Mouse (Mus musculus): ENCODE results near the gene Gpnmb. TPM values are rescaled to one million over a fixed set of nuclear protein-coding genes. Genes with fewer than 3 reads are reported as not detected.

Gene Gpnmb
- polyA plus RNA-seq, 1 experiment = 3.8 TPM

DNA sequence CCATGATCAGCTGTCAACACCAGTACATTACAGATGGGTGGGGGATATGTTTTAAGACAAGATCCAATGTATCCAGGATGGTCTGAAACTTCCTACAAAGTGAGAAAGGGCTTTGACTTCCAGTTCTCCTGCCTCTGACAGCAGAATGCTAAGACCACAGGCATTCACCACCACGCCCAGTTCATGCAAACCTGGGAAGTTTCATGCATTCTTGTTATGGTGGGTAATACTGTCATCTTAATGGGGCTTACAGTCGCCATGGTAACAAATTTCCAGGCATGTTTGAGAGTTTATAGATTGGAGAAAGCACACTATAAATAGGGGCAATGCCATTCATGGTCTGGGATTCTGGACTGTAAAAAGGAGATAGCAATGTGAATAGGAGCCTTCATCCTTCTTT lies 72.8 kb downstream of the Gpnmb start:
- TF ChIP-seq POLR2A (IDR thresholded peaks at IDR 0.05; ENCODE audit: low read depth, low read length) = no peak
- TF ChIP-seq CTCF (IDR thresholded peaks at IDR 0.05; ENCODE audit: extremely low read depth, insufficient read depth, insufficient read length, insufficient replicate concordance) = no peak
- no peaks in the 10 kb centered on the region for H3K4me1 ChIP-seq (ENCODE audit: control insufficient read depth, insufficient read depth, insufficient read length)
- no peaks in the 10 kb centered on the region for H3K36me3 ChIP-seq (ENCODE audit: control insufficient read depth, insufficient read depth, low read length)
- no peak for DNase-seq (ENCODE audit: low read depth in 1 of 2, low spot score in 2 of 2)
- no peak overlapping the region for H3K4me3 ChIP-seq (ENCODE audit: extremely low read depth, insufficient read depth, insufficient read length)
- 90% methylated on average over 2 of the region's 2 CpGs for WGBS
- H3K27ac ChIP-seq (ENCODE audit: insufficient read depth, low read length) = no peak overlapping the region
- H3K27me3 ChIP-seq (ENCODE audit: control insufficient read depth, insufficient read depth, low read length) = no peaks in the 10 kb centered on the region

DNA sequence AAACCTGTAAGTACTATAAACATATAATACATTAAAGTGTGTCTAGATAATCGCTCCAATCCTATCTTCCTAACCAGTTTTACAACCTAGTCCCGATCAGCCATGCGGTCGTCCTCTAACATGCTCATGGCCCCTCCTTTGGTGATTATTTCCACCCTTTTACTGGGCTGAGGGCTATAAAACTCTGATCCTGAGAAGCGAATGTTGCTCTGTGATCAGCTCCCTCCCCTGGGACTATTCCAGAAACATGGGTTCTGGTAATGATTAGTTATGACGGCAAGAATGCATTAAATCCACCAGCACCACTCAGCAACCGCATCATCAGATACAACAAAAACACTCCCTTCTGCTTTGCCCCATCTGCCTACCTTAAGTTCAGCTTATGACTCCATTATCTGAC lies 77.5 kb downstream of the Gpnmb start:
- no peaks in the 10 kb centered on the region for H3K36me3 ChIP-seq (ENCODE audit: control insufficient read depth, insufficient read depth, low read length)
- WGBS = 94% methylated on average over 7 of the region's 7 CpGs
- no peak for DNase-seq (ENCODE audit: low read depth in 1 of 2, low spot score in 2 of 2)
- TF ChIP-seq CTCF (IDR thresholded peaks at IDR 0.05; ENCODE audit: extremely low read depth, insufficient read depth, insufficient read length, insufficient replicate concordance) (no peak), POLR2A (IDR thresholded peaks at IDR 0.05; ENCODE audit: low read depth, low read length) (no peak)
- no peak overlapping the region for H3K27ac ChIP-seq (ENCODE audit: insufficient read depth, low read length)
- no peak overlapping the region for H3K4me3 ChIP-seq (ENCODE audit: extremely low read depth, insufficient read depth, insufficient read length)
- no peaks in the 10 kb centered on the region for H3K4me1 ChIP-seq (ENCODE audit: control insufficient read depth, insufficient read depth, insufficient read length)
- H3K27me3 ChIP-seq (ENCODE audit: control insufficient read depth, insufficient read depth, low read length) = no peaks in the 10 kb centered on the region

DNA sequence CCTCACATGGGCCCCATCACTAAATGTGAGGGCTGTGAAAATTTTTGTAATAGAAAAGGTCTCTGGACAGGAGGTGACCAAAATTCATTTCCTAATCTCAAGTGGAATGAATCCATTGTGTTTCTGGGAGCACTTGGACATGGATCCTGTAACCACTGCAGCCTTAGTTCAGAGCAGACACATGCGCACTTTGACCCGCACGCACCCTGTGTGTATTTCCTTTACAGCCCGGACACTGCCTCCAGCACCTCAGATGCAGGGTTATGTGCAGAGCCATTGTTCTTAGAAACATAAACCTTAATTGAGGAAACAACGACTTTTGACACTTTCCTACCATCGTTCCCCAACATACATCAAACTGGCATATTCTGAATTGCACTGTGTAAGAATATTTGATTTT lies 78.1 kb downstream of the Gpnmb start:
- no peak for TF ChIP-seq POLR2A (IDR thresholded peaks at IDR 0.05; ENCODE audit: low read depth, low read length)
- TF ChIP-seq CTCF (IDR thresholded peaks at IDR 0.05; ENCODE audit: extremely low read depth, insufficient read depth, insufficient read length, insufficient replicate concordance) = no peak
- no peaks in the 10 kb centered on the region for H3K36me3 ChIP-seq (ENCODE audit: control insufficient read depth, insufficient read depth, low read length)
- no peak overlapping the region for H3K27ac ChIP-seq (ENCODE audit: insufficient read depth, low read length)
- no peaks in the 10 kb centered on the region for H3K27me3 ChIP-seq (ENCODE audit: control insufficient read depth, insufficient read depth, low read length)
- 88% methylated on average over 6 of the region's 6 CpGs for WGBS
- H3K4me3 ChIP-seq (ENCODE audit: extremely low read depth, insufficient read depth, insufficient read length) = no peak overlapping the region
- DNase-seq (ENCODE audit: low read depth in 1 of 2, low spot score in 2 of 2) = no peak
- H3K4me1 ChIP-seq (ENCODE audit: control insufficient read depth, insufficient read depth, insufficient read length) = no peaks in the 10 kb centered on the region

DNA sequence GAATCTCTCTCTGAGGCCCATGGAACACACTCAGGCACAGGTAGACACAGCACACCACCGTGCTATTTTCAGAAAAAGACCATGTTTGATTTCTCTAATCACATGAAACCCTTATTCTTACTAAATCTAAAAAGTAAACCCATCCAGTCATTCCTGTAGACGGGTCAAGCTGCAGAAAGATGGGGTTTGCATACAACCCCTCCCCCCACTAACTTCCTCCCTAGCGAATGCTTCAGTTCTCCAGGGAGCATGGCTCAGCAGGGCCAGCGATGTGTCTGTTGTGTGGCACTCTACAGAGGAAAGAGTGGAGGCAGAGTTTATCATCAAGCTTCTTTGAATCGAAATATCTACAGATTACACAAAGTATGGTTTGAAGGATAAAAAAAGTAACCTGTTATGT lies 79.2 kb downstream of the Gpnmb start:
- TF ChIP-seq POLR2A (IDR thresholded peaks at IDR 0.05; ENCODE audit: low read depth, low read length) (no peak), CTCF (IDR thresholded peaks at IDR 0.05; ENCODE audit: extremely low read depth, insufficient read depth, insufficient read length, insufficient replicate concordance) (no peak)
- 42% methylated on average over 5 of the region's 5 CpGs for WGBS
- no peak overlapping the region for H3K27ac ChIP-seq (ENCODE audit: insufficient read depth, low read length)
- H3K27me3 ChIP-seq (ENCODE audit: control insufficient read depth, insufficient read depth, low read length) = no peaks in the 10 kb centered on the region
- DNase-seq (ENCODE audit: low read depth in 1 of 2, low spot score in 2 of 2) = no peak
- no peak overlapping the region for H3K4me3 ChIP-seq (ENCODE audit: extremely low read depth, insufficient read depth, insufficient read length)
- no peaks in the 10 kb centered on the region for H3K36me3 ChIP-seq (ENCODE audit: control insufficient read depth, insufficient read depth, low read length)
- no peaks in the 10 kb centered on the region for H3K4me1 ChIP-seq (ENCODE audit: control insufficient read depth, insufficient read depth, insufficient read length)

DNA sequence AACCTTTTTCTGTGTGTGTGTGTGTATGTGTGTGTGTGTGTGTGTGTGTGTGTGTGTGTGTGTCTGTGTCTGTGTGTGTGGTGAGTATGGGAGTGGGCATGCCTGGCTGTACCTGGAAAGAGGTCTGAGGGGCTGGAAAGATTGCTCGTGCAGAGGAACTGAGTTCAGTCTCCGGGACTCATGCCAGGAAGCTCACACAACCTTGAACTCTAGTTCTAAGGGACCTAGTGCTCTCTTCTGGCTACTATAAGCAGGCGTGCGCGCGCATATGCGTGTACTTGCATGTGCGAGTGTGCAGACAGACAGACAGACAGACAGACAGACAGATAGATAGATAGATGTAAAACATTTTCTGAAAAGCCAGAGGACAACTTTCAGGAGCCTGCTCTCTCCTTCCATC lies 79.9 kb downstream of the Gpnmb start:
- TF ChIP-seq POLR2A (IDR thresholded peaks at IDR 0.05; ENCODE audit: low read depth, low read length) = no peak
- TF ChIP-seq CTCF (IDR thresholded peaks at IDR 0.05; ENCODE audit: extremely low read depth, insufficient read depth, insufficient read length, insufficient replicate concordance) = no peak
- no peaks in the 10 kb centered on the region for H3K27me3 ChIP-seq (ENCODE audit: control insufficient read depth, insufficient read depth, low read length)
- no peak overlapping the region for H3K4me3 ChIP-seq (ENCODE audit: extremely low read depth, insufficient read depth, insufficient read length)
- no peaks in the 10 kb centered on the region for H3K4me1 ChIP-seq (ENCODE audit: control insufficient read depth, insufficient read depth, insufficient read length)
- H3K36me3 ChIP-seq (ENCODE audit: control insufficient read depth, insufficient read depth, low read length) = no peaks in the 10 kb centered on the region
- DNase-seq (ENCODE audit: low read depth in 1 of 2, low spot score in 2 of 2) = no peak
- no peak overlapping the region for H3K27ac ChIP-seq (ENCODE audit: insufficient read depth, low read length)
- WGBS = 86% methylated on average over 8 of the region's 8 CpGs

DNA sequence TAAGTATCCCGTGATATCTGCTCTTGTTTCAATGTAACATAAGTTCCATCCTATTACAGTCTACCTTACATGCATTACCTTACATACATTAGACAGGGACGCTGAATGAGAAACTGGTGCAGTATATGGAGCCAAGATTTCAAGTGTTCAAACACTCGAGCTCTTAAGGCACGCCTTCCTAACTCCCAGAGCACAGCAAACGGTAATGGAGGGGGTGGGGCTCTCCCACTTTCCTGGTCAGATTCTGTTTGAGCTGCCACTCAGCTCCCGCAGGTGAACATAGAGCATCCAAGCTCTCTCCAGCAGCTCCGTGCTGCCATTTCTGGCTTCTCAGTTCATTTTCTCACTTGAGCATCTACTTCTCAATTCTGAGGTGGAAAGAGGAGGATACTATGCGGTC lies 82.1 kb downstream of the Gpnmb start:
- WGBS = 88% methylated on average over 8 of the region's 8 CpGs
- no peaks in the 10 kb centered on the region for H3K36me3 ChIP-seq (ENCODE audit: control insufficient read depth, insufficient read depth, low read length)
- TF ChIP-seq POLR2A (IDR thresholded peaks at IDR 0.05; ENCODE audit: low read depth, low read length) = no peak
- TF ChIP-seq CTCF (IDR thresholded peaks at IDR 0.05; ENCODE audit: extremely low read depth, insufficient read depth, insufficient read length, insufficient replicate concordance) = no peak

DNA sequence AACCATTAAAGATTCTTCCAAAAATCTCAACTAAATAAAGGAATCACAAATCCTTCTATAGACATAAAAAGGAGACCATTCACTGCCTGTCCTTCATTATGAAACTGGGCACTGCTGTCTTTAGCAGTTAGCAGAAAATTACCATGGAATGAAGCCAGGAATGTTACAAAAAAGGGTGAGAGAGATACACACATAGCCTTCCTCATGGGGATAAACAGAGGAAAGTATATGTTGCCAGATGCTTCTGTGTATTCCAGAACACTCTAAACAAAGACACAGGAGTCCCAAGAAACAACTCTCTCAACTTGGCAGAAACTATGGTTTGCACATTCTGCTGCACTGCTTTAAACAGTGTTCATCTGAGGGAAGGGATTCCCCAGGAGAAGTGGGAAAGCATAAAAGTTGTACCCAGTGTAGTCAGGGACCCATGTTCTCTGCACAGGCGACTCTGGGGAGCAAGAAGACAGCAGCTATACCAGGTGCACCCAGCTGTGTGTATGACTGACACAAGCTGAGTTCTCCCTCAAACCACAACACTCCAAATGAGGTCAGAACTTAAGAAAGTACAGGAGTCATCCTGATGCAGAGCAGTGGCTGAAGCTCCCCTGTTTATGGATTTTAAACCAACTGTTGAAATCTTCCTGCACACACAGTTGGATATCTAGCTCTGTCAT lies 83.3 kb downstream of the Gpnmb start:
- no peaks in the 10 kb centered on the region for H3K36me3 ChIP-seq (ENCODE audit: control insufficient read depth, insufficient read depth, low read length)
- H3K27ac ChIP-seq (ENCODE audit: insufficient read depth, low read length) = no peak overlapping the region
- H3K4me1 ChIP-seq (ENCODE audit: control insufficient read depth, insufficient read depth, insufficient read length) = no peaks in the 10 kb centered on the region
- no peak for DNase-seq (ENCODE audit: low read depth in 1 of 2, low spot score in 2 of 2)
- no peaks in the 10 kb centered on the region for H3K27me3 ChIP-seq (ENCODE audit: control insufficient read depth, insufficient read depth, low read length)
- H3K4me3 ChIP-seq (ENCODE audit: extremely low read depth, insufficient read depth, insufficient read length) = no peak overlapping the region
- TF ChIP-seq POLR2A (IDR thresholded peaks at IDR 0.05; ENCODE audit: low read depth, low read length) (no peak), CTCF (IDR thresholded peaks at IDR 0.05; ENCODE audit: extremely low read depth, insufficient read depth, insufficient read length, insufficient replicate concordance) (no peak)
- WGBS = 38% methylated on average over 1 of the region's 1 CpGs

More for the DNA sequence above, 82.1 kb downstream of the Gpnmb start:
- no peak overlapping the region for H3K27ac ChIP-seq (ENCODE audit: insufficient read depth, low read length)
- H3K27me3 ChIP-seq (ENCODE audit: control insufficient read depth, insufficient read depth, low read length) = no peaks in the 10 kb centered on the region
- no peak for DNase-seq (ENCODE audit: low read depth in 1 of 2, low spot score in 2 of 2)
- H3K4me1 ChIP-seq (ENCODE audit: control insufficient read depth, insufficient read depth, insufficient read length) = no peaks in the 10 kb centered on the region
- H3K4me3 ChIP-seq (ENCODE audit: extremely low read depth, insufficient read depth, insufficient read length) = no peak overlapping the region
